Mouse (Mus musculus) liver (tissue): ENCODE measurements around the gene Gata3.

Experiments
- DNase-seq: peaks from one replicate; pipeline ENCODE4 v3.0.0-alpha.2; 2020; ENCODE audit warnings: mixed read lengths

The Gata3 gene

DNA sequence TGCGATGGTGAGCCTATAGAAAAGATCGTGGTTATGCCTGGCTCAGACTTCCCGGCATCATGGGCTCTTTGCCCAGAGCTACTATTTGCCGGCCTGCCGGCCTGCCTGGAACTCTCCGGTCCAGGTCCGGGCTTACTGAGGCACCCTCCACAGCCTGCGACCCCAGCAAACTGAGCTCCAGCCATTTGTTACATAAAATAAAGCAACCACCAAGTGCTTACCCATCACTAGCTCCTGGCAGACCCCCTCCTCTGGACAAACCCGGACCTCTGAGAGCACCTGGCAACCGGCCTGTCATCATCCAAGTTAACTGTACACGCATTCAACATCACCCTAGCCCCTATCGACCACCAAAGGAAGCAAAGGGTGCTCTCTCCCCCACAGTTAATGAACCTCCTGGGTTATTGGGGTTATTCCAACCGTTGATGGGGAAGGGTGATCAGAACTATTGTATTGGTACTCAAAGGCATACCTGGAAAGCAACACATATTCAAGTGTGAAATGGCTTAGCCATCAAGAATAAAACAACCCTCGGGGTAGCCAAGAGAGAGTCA is 4.5 kb downstream of the Gata3 start:
- no peak for DNase-seq

GRCm38 (mm10) chr2:9884533-9885216 is 5.2 kb downstream of the Gata3 start:
- DNase-seq: no peak

GRCm38 (mm10) chr2:9883803-9884532 is 5.9 kb downstream of the Gata3 start:
- DNase-seq: no peak

- DNase-seq: no peak
These were observed 6.7 kb downstream of the Gata3 start for GRCm38 (mm10) chr2:9882926-9883802.

- no peak for DNase-seq
These were observed 7.4 kb downstream of the Gata3 start for GRCm38 (mm10) chr2:9882371-9882925.

GRCm38 (mm10) chr2:9881611-9882023 is 8.2 kb downstream of the Gata3 start:
- no peak for DNase-seq

DNA sequence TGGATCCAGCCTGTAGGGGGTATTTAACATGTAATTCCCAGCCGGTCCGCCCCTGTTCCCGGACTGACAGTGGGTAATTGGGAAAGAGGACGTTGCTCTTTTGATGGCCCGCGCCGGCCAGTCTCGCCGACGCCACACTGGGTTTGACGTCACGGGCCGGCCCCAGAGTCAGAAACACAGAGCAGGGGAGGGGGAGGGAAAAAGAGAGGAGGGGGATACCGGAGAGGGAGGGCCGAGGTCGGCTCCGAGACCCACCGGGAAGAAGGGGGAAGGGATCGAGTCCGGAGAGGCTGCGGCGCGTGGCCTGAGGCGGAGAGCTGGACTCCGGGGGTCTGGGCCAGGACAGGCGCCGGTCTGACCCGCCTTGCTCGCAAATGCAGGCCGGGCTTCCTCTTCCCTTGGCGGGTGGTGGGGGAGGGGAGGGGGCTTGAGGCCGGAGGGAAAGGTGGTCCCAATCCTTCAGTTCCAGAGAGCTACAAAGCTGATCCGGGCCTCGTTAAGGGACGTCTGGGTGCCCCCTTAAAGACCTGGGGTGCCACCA is 8.7 kb downstream of the Gata3 start, which contains the start of gene 4930412O13Rik:
Gene 4930412O13Rik, plus strand, starts transcription at position 202 of the 541 bp plus-strand sequence.
- no peak for DNase-seq

DNA sequence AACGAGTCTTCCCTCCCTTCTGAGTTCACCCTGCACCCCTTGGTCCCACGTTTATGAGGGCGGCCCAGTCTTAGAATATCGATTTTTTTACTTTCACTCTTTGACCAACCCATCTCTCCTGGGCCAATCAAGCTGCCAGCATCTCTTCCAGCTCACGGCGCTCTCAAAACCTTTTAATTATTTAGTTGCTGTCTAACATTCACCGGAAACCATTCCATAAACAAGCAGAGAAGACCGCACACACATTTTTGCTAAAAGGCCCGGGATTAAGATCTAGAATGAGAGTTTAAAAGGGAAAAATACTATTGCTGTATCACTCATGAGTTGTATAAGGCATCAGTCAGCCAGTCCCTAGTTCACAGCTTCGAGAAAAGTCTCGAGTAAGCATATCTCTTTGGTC is 9.6 kb downstream of the Gata3 start:
- no peak for DNase-seq

- DNase-seq: peak; percentile 90
These were observed 10.3 kb downstream of the Gata3 start for GRCm38 (mm10) chr2:9879493-9879892.

GRCm38 (mm10) chr2:9879092-9879491 is 10.7 kb downstream of the Gata3 start:
- DNase-seq: no peak

GRCm38 (mm10) chr2:9878564-9879081 is 11.2 kb downstream of the Gata3 start:
- peak; percentile 51 for DNase-seq

DNA sequence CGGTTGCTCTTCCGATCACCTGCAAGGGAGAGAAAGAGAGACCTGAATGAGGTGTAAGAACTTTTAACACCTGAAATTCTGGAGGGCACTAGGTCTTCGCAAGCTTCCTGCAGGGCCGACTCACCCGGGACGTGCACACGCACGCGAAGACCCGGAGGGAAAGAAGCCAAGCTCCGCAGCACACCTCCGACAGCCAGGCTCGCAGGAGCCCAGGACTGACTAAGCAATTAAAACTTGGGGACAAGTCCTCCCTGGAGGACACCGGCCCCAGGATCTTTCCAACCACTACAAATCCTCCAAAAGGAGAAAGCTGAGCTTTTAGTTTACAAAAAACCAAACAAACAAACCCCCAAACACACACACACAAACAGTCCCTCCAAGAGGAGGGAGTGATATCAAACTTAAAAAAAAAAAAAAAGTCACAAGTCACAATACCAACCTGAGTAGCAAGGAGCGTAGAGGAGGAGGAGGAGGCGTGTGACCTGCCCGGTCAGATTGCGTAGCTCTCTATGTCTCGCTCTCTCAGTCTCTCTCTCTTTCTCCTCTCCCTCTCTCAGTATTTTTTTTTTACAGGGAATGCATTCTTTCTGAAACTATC is 11.8 kb downstream of the Gata3 start:
- no peak for DNase-seq

DNA sequence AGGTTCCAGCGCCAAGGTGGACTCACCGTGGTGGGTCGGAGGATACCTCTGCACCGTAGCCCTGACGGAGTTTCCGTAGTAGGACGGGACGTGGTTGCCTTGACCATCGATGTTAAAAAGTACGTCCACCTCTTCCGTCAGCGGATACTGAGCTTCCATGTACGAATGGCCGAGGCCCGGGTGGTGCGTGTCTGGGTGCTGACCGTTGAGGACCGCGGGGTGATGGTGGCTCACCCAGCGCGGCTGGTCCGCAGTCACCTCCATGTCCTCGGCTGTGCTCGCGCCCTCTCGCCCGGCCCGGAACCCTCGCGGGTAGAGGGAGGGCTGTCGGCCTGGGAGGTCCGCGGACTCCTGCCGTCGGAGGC is 12.5 kb downstream of the Gata3 start:
- DNase-seq: no peak

DNA sequence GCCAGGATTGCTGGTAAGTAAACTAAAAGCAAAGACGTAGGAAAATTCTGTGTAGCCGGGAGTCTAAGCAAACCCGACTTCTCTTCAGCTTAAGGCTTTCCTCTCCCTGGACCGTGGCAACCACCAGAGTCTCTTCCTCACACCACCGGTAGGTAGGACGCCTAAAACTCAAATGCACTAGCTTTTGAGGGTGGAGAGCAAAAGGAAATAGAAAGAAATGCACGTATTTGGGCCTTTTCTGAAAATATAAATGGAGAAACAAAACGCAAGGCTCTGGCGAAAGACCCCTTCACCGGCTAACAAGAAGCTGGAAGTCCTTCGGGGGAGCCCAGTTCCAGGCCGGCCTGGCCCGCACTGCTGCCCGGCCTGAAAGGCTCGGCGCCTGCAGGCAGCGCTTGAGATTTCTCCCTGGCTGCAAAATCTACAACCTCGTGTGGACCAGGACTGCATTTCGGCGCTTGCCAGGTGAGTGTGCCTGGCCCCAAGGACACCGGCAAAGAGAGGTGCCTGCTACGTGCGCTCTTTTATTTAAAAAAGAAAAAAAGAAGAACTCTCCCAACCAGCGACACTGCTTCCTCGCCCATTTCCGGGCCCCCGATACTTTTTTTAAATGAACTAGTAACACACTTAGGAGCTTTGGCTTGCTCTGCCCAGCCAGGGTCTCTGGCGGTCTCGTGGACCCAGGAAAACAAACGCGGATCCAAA is 13.1 kb downstream of the Gata3 start:
- DNase-seq: no peak

GRCm38 (mm10) chr2:9875676-9876357 is 14.0 kb downstream of the Gata3 start:
- DNase-seq: no peak

GRCm38 (mm10) chr2:9875220-9875619 is 14.6 kb downstream of the Gata3 start:
- no peak for DNase-seq

GRCm38 (mm10) chr2:9874467-9875219 is 15.2 kb downstream of the Gata3 start:
- no peak for DNase-seq

DNA sequence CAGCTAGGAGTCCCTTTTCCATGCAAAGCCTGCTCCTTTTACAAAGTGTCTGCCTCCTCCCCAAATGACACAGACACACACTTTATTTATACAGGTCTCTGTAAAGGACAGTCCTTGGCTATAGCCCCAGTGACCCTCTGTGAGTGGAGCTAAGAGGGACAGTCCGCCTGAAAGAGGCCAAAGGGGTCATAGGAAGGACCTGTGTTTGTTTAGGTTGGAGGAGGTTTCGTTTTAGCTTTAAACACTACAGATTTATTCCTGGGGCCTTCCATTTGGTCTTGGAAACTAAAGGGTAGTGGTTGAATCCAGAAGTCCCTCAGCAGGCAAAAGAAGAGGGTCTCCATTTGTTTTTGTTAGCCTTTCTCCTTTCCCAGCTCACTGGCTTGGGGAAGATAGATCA is 16.1 kb downstream of the Gata3 start:
- no peak for DNase-seq

GRCm38 (mm10) chr2:9872682-9873081 is 17.2 kb downstream of the Gata3 start:
- no peak for DNase-seq

- DNase-seq: no peak
These were observed 18.0 kb downstream of the Gata3 start for GRCm38 (mm10) chr2:9871798-9872197.
